Mouse (Mus musculus) thymus, postnatal 36 days (tissue): ENCODE data around the gene Slc18a3.

Experiments
- DNase-seq, 2 experiments: peaks; one replicate each; pipeline ENCODE4 v3.0.0; 2022; ENCODE audit warnings: mixed read lengths in 2 of 2

Gene Slc18a3

GRCm38 (mm10) chr14:32464601-32465505 is at the start of gene Slc18a3:
Gene Slc18a3 (minus strand): TSS chr14:32464850.
- no peak for DNase-seq

- DNase-seq, result peak; percentile 90 to 92
These were observed 48.8 kb upstream of the Slc18a3 start, which contains the start of gene Ercc6 for GRCm38 (mm10) chr14:32513336-32514032. Gene Ercc6 (plus strand): TSS chr14:32513521.

GRCm38 (mm10) chr14:32512912-32513311 is 48.3 kb upstream of the Slc18a3 start:
- DNase-seq, result peak in 1 of 2 experiments; percentile 8

- DNase-seq, result no peak
These were observed 44.9 kb upstream of the Slc18a3 start for GRCm38 (mm10) chr14:32509443-32509961.

- DNase-seq, result no peak
These were observed 43.6 kb upstream of the Slc18a3 start for GRCm38 (mm10) chr14:32508105-32508835.

- no peak for DNase-seq
These were observed 42.6 kb upstream of the Slc18a3 start for GRCm38 (mm10) chr14:32507216-32507615.

GRCm38 (mm10) chr14:32506329-32506728 is 41.7 kb upstream of the Slc18a3 start:
- no peak for DNase-seq

- DNase-seq, result no peak
These were observed 39.2 kb upstream of the Slc18a3 start for GRCm38 (mm10) chr14:32503897-32504296.

- no peak for DNase-seq
These were observed 38.4 kb upstream of the Slc18a3 start for GRCm38 (mm10) chr14:32502764-32503688.

- no peak for DNase-seq
These were observed 36.7 kb upstream of the Slc18a3 start for GRCm38 (mm10) chr14:32501303-32501702.

GRCm38 (mm10) chr14:32496115-32496850 is 31.6 kb upstream of the Slc18a3 start:
- DNase-seq, result no peak

GRCm38 (mm10) chr14:32492521-32492920 is 27.9 kb upstream of the Slc18a3 start:
- DNase-seq, result no peak

- DNase-seq, result no peak
These were observed 17.4 kb upstream of the Slc18a3 start for GRCm38 (mm10) chr14:32482061-32482460.

GRCm38 (mm10) chr14:32477581-32477980 is 12.9 kb upstream of the Slc18a3 start:
- no peak for DNase-seq

GRCm38 (mm10) chr14:32476559-32476958 is 11.9 kb upstream of the Slc18a3 start:
- no peak for DNase-seq

GRCm38 (mm10) chr14:32472996-32473395 is 8.3 kb upstream of the Slc18a3 start:
- DNase-seq, result peak in 1 of 2 experiments; percentile 15

- no peak for DNase-seq
These were observed 3.0 kb upstream of the Slc18a3 start for GRCm38 (mm10) chr14:32467606-32468005.

GRCm38 (mm10) chr14:32465889-32466288 is 1.2 kb upstream of the Slc18a3 start, which contains the start of gene Chat:
Gene Chat (minus strand): TSS chr14:32465989.
- DNase-seq, result no peak

- DNase-seq, result no peak
These were observed 838 bp upstream of the Slc18a3 start for GRCm38 (mm10) chr14:32465506-32465870.

- no peak for DNase-seq
These were observed 1.2 kb downstream of the Slc18a3 start for GRCm38 (mm10) chr14:32463211-32464040.
